Mouse (Mus musculus): ENCODE measurements around the gene Faap20.

- TF ChIP-seq CTCF (IDR thresholded peaks at IDR 0.05; ENCODE audit: low read depth, low read length) (no peak), EP300 (IDR thresholded peaks at IDR 0.05; ENCODE audit: insufficient read depth, low read depth, low read length) (no peak), POLR2A (IDR thresholded peaks at IDR 0.05; ENCODE audit: insufficient read depth, low read length) (no peak)
These were observed 35.4 kb upstream of the Faap20 start for GRCm38 (mm10) chr4:155214188-155214587.
